Comparison of ENCODE assay signal across 17 mouse cellular contexts in the genomic region with DNA sequence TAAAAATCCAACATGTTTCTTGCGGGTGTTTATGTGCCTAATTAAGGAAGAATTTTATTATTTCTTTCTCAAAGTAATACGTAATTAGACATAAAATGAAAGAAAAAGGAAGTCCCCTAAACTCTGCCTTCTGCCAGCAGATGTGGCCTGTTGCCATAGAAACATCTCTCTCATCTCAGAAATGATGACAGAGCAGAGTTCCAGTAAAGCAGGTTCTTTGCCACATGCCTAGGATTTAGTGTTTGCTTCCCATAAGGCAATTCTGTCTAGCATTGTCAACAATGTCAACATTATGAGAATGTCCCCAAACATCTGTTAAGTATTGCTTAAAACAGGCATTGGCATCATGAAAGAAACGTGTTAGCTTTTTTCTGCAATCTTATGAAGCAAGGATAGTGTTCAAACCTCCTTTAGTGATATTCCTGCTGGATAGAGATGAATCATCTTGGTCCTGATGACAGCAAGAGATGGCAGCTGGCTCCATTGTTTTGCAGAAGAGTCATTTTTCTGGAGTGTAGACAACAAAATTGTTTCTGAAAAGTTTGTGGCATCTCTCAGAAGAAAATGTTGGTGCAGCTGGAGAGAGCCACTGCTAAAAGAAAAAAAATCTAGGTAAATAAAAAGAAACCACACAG. TPM values are rescaled to one million over a fixed set of nuclear protein-coding genes. Genes with fewer than 3 reads are reported as not detected.
DNase-seq lines count a peak whose midpoint lies in the region; ATAC-seq and TF ChIP-seq lines count a peak whose summit lies in the region.
"Had no signal": no experiment of that assay in that cellular context is flagged by ENCODE, and none has a peak within 500 bp of the region (broad histone marks: within the 10 kb centered on the region; RNA-seq: fewer than 3 reads in every experiment).

No protein-coding gene starts in this region.

- intact Hi-C loops in left cerebral cortex, adult 2 months (cut with DNase I), result no loop called here
- intact Hi-C loops in left cerebral cortex, postnatal 36 days (cut with DNase I), result no loop called here
- intact Hi-C loops in gastrocnemius, adult 2 months (cut with DNase I), result no loop called here

- TF ChIP-seq RAD21 in MEL (IDR thresholded peaks at IDR 0.05; ENCODE audit: low read depth, low read length), result no peak

- 32% methylated on average over 3 of the region's 3 CpGs for WGBS in forebrain, embryonic 13.5 days
- 81% methylated on average over 3 of the region's 3 CpGs for WGBS in forebrain, embryonic 10.5 days
- 71% methylated on average over 3 of the region's 3 CpGs for WGBS in kidney, embryonic 16.5 days

- TF ChIP-seq POLR2A in MEL (IDR thresholded peaks at IDR 0.05; ENCODE audit: control insufficient read depth in 1 of 2, insufficient read depth in 1 of 2, low read depth in 1 of 2, low read length in 2 of 2, poor library complexity in 1 of 2), result no peak

- ATAC-seq in forebrain, embryonic 13.5 days, result peak; percentile 68; the same call in 1 of the 2 replicates
- ATAC-seq in hematopoietic stem cell, adult 5-6 weeks (replicated peaks in 1 of 2; ENCODE audit: insufficient read depth in 1 of 2, low FRiP score in 2 of 2, low TSS enrichment in 1 of 2, low read depth in 1 of 2, poor library complexity in 2 of 2, severe bottlenecking in 2 of 2), result peak; percentile 36 to 78; a peak in 2 of 4 replicates
- ATAC-seq in kidney, embryonic 16.5 days (ENCODE audit: low FRiP score, low TSS enrichment), result no peak

- no peaks in the 10 kb centered on the region for H3K79me2 ChIP-seq in MEL (ENCODE audit: control insufficient read depth, insufficient read depth, low read length, poor library complexity)

- peaks cover 34% of the 10 kb centered on the region for H3K4me1 ChIP-seq in forebrain, embryonic 13.5 days
- H3K4me1 ChIP-seq in forebrain, embryonic 10.5 days, result peaks cover 21% of the 10 kb centered on the region; the same call in 1 of the 2 replicates
- peaks cover 0 to 3% of the 10 kb centered on the region in 2 experiments; a peak in 2 of 4 replicates for H3K4me1 ChIP-seq in MEL (ENCODE audit: control insufficient read depth in 1 of 2, insufficient read depth in 2 of 2, low read length in 2 of 2)
- 0 out of 2 replicates have a peak, but pooled peaks cover 3% of the 10 kb centered on the region for H3K4me1 ChIP-seq in kidney, embryonic 16.5 days (ENCODE audit: insufficient read depth, low read length)
- H3K4me1 ChIP-seq: megakaryocyte, embryonic 14.5 days; stomach, embryonic 15.5 days had no signal

- H3K36me3 ChIP-seq in forebrain, embryonic 13.5 days (ENCODE audit: poor library complexity, severe bottlenecking), result no peaks in the 10 kb centered on the region
- no peaks in the 10 kb centered on the region for H3K36me3 ChIP-seq in forebrain, embryonic 10.5 days (replicated peaks)
- H3K36me3 ChIP-seq in MEL (ENCODE audit: control insufficient read depth in 1 of 2, insufficient read depth in 2 of 2, low read length in 2 of 2), result peaks cover 0 to 5% of the 10 kb centered on the region in 2 experiments; a peak in 1 of 4 replicates
- H3K36me3 ChIP-seq in kidney, embryonic 16.5 days (ENCODE audit: insufficient read depth, low read length), result no peaks in the 10 kb centered on the region
- H3K36me3 ChIP-seq: embryonic facial prominence, embryonic 13.5 days; heart, embryonic 13.5 days; limb, embryonic 12.5 days; stomach, embryonic 15.5 days had no signal

- H3K27me3 ChIP-seq in forebrain, embryonic 13.5 days, result no peaks in the 10 kb centered on the region
- H3K27me3 ChIP-seq in forebrain, embryonic 10.5 days (ENCODE audit: poor library complexity, severe bottlenecking), result no peaks in the 10 kb centered on the region
- peaks cover 0 to 2% of the 10 kb centered on the region in 2 experiments; a peak in 1 of 4 replicates for H3K27me3 ChIP-seq in MEL (ENCODE audit: control insufficient read depth in 1 of 2, insufficient read depth in 2 of 2, low read length in 2 of 2)
- H3K27me3 ChIP-seq in kidney, embryonic 16.5 days (ENCODE audit: insufficient read depth, low read length), result no peaks in the 10 kb centered on the region
- H3K27me3 ChIP-seq: embryonic facial prominence, embryonic 13.5 days; heart, embryonic 13.5 days; limb, embryonic 12.5 days; megakaryocyte, embryonic 14.5 days; stomach, embryonic 15.5 days had no signal

- no peak for DNase-seq in forebrain, embryonic 10.5 days (ENCODE audit: extremely low spot score, low spot score)
- DNase-seq in left cerebral cortex, adult 2 months (ENCODE audit: extremely low spot score in 1 of 2, low spot score in 2 of 2), result no peak
- DNase-seq in left cerebral cortex, postnatal 36 days (ENCODE audit: low spot score in 2 of 2), result no peak
- DNase-seq in MEL (ENCODE audit: low read depth, low spot score), result peak; percentile 40
- no peak for DNase-seq in gastrocnemius, adult 2 months
- DNase-seq: adrenal gland, postnatal 14 days; cerebellum, postnatal 25 days; thymus, postnatal 14 days had no signal

- no peaks in the 10 kb centered on the region for H3K9me3 ChIP-seq in forebrain, embryonic 13.5 days (replicated peaks)
- H3K9me3 ChIP-seq in forebrain, embryonic 10.5 days, result no peaks in the 10 kb centered on the region
- H3K9me3 ChIP-seq in MEL (replicated peaks; ENCODE audit: insufficient read depth, low read length), result no peaks in the 10 kb centered on the region
- no peaks in the 10 kb centered on the region for H3K9me3 ChIP-seq in kidney, embryonic 16.5 days (ENCODE audit: low read length)
- H3K9me3 ChIP-seq: embryonic facial prominence, embryonic 13.5 days; heart, embryonic 13.5 days; limb, embryonic 12.5 days; megakaryocyte, embryonic 14.5 days; stomach, embryonic 15.5 days had no signal

- no peak overlapping the region for H3K9ac ChIP-seq in forebrain, embryonic 13.5 days
- no peak overlapping the region for H3K9ac ChIP-seq in MEL (ENCODE audit: control insufficient read depth, low read depth, low read length, poor library complexity, severe bottlenecking)
- no peak overlapping the region for H3K9ac ChIP-seq in kidney, embryonic 16.5 days (replicated peaks; ENCODE audit: low read length)
- H3K9ac ChIP-seq: embryonic facial prominence, embryonic 13.5 days; heart, embryonic 13.5 days; limb, embryonic 12.5 days; stomach, embryonic 15.5 days had no signal

- H3K27ac ChIP-seq in forebrain, embryonic 13.5 days, result peak overlapping the region; percentile 31; the same call in 1 of the 2 replicates
- H3K27ac ChIP-seq in forebrain, embryonic 10.5 days, result no peak overlapping the region
- H3K27ac ChIP-seq in left cerebral cortex, adult 2 months, result peak overlapping the region; percentile 51
- H3K27ac ChIP-seq in MEL (ENCODE audit: control insufficient read depth, low read depth, low read length), result no peak overlapping the region
- H3K27ac ChIP-seq in gastrocnemius, adult 2 months, result no peak overlapping the region
- H3K27ac ChIP-seq in kidney, embryonic 16.5 days (ENCODE audit: low read length), result no peak overlapping the region
- H3K27ac ChIP-seq: embryonic facial prominence, embryonic 13.5 days; heart, embryonic 13.5 days; kidney, postnatal 0 days; limb, embryonic 12.5 days; stomach, embryonic 15.5 days had no signal

- H3K4me3 ChIP-seq in forebrain, embryonic 13.5 days, result no peak overlapping the region
- H3K4me3 ChIP-seq in forebrain, embryonic 10.5 days, result no peak overlapping the region
- no peak overlapping the region for H3K4me3 ChIP-seq in left cerebral cortex, adult 2 months
- H3K4me3 ChIP-seq in MEL (ENCODE audit: control insufficient read depth in 1 of 2, insufficient read depth in 1 of 2, low read depth in 2 of 2, low read length in 2 of 2), result no peak overlapping the region
- H3K4me3 ChIP-seq in gastrocnemius, adult 2 months, result no peak overlapping the region
- H3K4me3 ChIP-seq in kidney, embryonic 16.5 days (ENCODE audit: low read length), result no peak overlapping the region
- H3K4me3 ChIP-seq: embryonic facial prominence, embryonic 13.5 days; heart, embryonic 13.5 days; limb, embryonic 12.5 days; megakaryocyte, embryonic 14.5 days; stomach, embryonic 15.5 days had no signal

- TF ChIP-seq EP300 in MEL (IDR thresholded peaks at IDR 0.05; ENCODE audit: low read depth in 1 of 2, low read length in 2 of 2), result no peak

- no peak overlapping the region for H3K4me2 ChIP-seq in forebrain, embryonic 13.5 days
- no peak overlapping the region for H3K4me2 ChIP-seq in kidney, embryonic 16.5 days (replicated peaks; ENCODE audit: low read depth, low read length)
- H3K4me2 ChIP-seq: embryonic facial prominence, embryonic 13.5 days; heart, embryonic 13.5 days; limb, embryonic 12.5 days; stomach, embryonic 15.5 days had no signal

- no peak for TF ChIP-seq CTCF in left cerebral cortex, adult 2 months (IDR thresholded peaks at IDR 0.05)
- no peak for TF ChIP-seq CTCF in MEL (IDR thresholded peaks at IDR 0.05 in 2 of 3, conservative IDR thresholded peaks at IDR 0.05 in 1 of 3; ENCODE audit: control insufficient read depth in 1 of 3, insufficient read depth in 1 of 3, low read depth in 2 of 3, low read length in 3 of 3, poor library complexity in 1 of 3, severe bottlenecking in 1 of 3)
- no peak for TF ChIP-seq CTCF in gastrocnemius, adult 2 months (IDR thresholded peaks at IDR 0.05)

TF ChIP-seq in MEL, 35 proteins besides CTCF, POLR2A, EP300 and RAD21 (continues in another document):
- TF ChIP-seq SIN3A (IDR thresholded peaks at IDR 0.05; ENCODE audit: low read length), result no peak
- no peak for TF ChIP-seq E2F4 (IDR thresholded peaks at IDR 0.05; ENCODE audit: borderline replicate concordance, low read depth, low read length)
- no peak for TF ChIP-seq ELF1 (IDR thresholded peaks at IDR 0.05; ENCODE audit: low read depth, low read length)
- TF ChIP-seq UBTF (IDR thresholded peaks at IDR 0.05; ENCODE audit: borderline replicate concordance, insufficient read depth, low read depth, low read length), result no peak
- no peak for TF ChIP-seq BHLHE40 (IDR thresholded peaks at IDR 0.05; ENCODE audit: borderline replicate concordance, low read depth, low read length)
- TF ChIP-seq NRF1 (IDR thresholded peaks at IDR 0.05; ENCODE audit: insufficient read depth, low read depth, low read length, poor library complexity, severe bottlenecking), result no peak
- no peak for TF ChIP-seq USF1 (IDR thresholded peaks at IDR 0.05; ENCODE audit: low read depth, low read length)
- TF ChIP-seq MEF2A (IDR thresholded peaks at IDR 0.05; ENCODE audit: extremely low read depth, insufficient replicate concordance, low read depth, low read length, poor library complexity, severe bottlenecking), result no peak
- no peak for TF ChIP-seq ZNF384 (IDR thresholded peaks at IDR 0.05; ENCODE audit: low read depth, low read length)

RNA-seq across cellular contexts. Expression of a gene that starts 42.5 kb away (rescaled TPM):
- polyA plus RNA-seq in forebrain, embryonic 13.5 days (2015; fragmentation: Nextera tagmentation; extraction: Ambion mirVana), result 83.7 and 91.2 TPM in 2 replicates
- 19.4 and 22.6 TPM in 2 replicates for polyA plus RNA-seq in forebrain, embryonic 10.5 days (2016; fragmentation: Nextera tagmentation; extraction: Ambion mirVana)
- total RNA-seq in left cerebral cortex, adult 2 months (2021), result 100 to 1,000 TPM; 515 to 517 TPM
- 100 to 1,000 TPM; 509 to 516 TPM for total RNA-seq in left cerebral cortex, postnatal 36 days (2021)
- not detected in 2 replicates for total RNA-seq in MEL (2012; rRNA removed)
- polyA plus RNA-seq in MEL (2012; ENCODE audit: insufficient read depth in 1 of 2, insufficient read length in 2 of 2, low read depth in 1 of 2, low replicate concordance in 2 of 2, missing spikeins in 1 of 2), result not detected
- not detected in 2 replicates for total RNA-seq in hematopoietic stem cell, adult 5-6 weeks (2017)
- under 1 TPM; 0.11 to 0.41 TPM for total RNA-seq in gastrocnemius, adult 2 months (2021)
- polyA plus RNA-seq in kidney, embryonic 16.5 days (2015; fragmentation: Nextera tagmentation; extraction: Ambion mirVana), result 10.0 and 10.5 TPM in 2 replicates

Comparison
In these comparisons a context has a peak if more than half of its experiments do, and no peak if none do; other contexts are left out.
1. H3K27ac ChIP-seq: peak in forebrain, embryonic 13.5 days (single experiment) and left cerebral cortex, adult 2 months (single experiment); none in forebrain, embryonic 10.5 days (single experiment), MEL (single experiment), gastrocnemius, adult 2 months (single experiment) and kidney, embryonic 16.5 days (single experiment).
2. RNA of a gene that starts 42.5 kb away (total RNA-seq): 515 to 517 TPM in left cerebral cortex, adult 2 months and 509 to 516 TPM in left cerebral cortex, postnatal 36 days; 0.11 to 0.41 TPM in gastrocnemius, adult 2 months, not detected in MEL and not detected in hematopoietic stem cell, adult 5-6 weeks; every median in the first group is over 100 times any median in the second.